Mouse (Mus musculus): ENCODE data around the gene Heyl.

DNA sequence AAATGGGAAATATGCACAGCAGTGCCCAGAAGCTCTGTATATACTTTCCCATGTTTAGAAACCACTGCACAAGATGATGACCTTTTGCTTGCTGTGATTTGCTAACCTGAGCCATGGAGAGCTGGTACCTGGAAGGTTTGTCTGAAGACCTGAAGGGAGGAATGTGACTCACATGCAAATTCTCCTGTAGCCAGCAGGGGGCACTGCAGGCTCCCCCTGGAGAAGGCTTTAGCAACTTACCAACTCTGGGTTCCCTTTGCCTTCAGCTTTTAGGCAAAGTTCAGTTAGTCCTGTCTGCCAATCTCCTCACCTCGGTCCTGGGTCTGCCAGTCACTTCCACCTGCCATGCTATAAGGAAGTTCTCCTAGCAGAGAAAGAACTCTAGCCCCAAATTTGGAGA lies 16.6 kb upstream of the Heyl start:
- no peak for TF ChIP-seq GATA1 (IDR thresholded peaks at IDR 0.05; ENCODE audit: borderline replicate concordance, low read length)
- TF ChIP-seq FLI1 (IDR thresholded peaks at IDR 0.05; ENCODE audit: low read length) = no peak

Measured in megakaryocyte, embryonic 14.5 days (primary cell).